In genomic region chr12:29916807-29917206, GRCm38 (mm10) we compare ENCODE assay signal across 26 mouse cellular contexts. TPM values are rescaled to one million over a fixed set of nuclear protein-coding genes. Genes with fewer than 3 reads are reported as not detected.
A peak's percentile ranks its signal among the peaks of the same experiment; 100 is the strongest.
DNase-seq lines count a peak whose midpoint lies in the region; ATAC-seq and TF ChIP-seq lines count a peak whose summit lies in the region.
"Had no signal": no experiment of that assay in that cellular context is flagged by ENCODE, and none has a peak within 500 bp of the region (broad histone marks: within the 10 kb centered on the region; RNA-seq: fewer than 3 reads in every experiment).

No protein-coding gene starts in this region.

- no peak for TF ChIP-seq CTCF in midbrain, postnatal 0 days (IDR thresholded peaks at IDR 0.05)

- no peaks in the 10 kb centered on the region for H3K27me3 ChIP-seq in forebrain, embryonic 16.5 days (replicated peaks; ENCODE audit: control insufficient read depth, insufficient read depth, low read length)
- no peaks in the 10 kb centered on the region for H3K27me3 ChIP-seq in forebrain, embryonic 13.5 days
- no peaks in the 10 kb centered on the region for H3K27me3 ChIP-seq in midbrain, postnatal 0 days (ENCODE audit: insufficient read depth, low read length)
- no peaks in the 10 kb centered on the region for H3K27me3 ChIP-seq in midbrain, embryonic 16.5 days (ENCODE audit: control insufficient read depth, insufficient read depth, low read depth, low read length)
- H3K27me3 ChIP-seq: heart, embryonic 13.5 days; limb, embryonic 12.5 days; liver, embryonic 15.5 days; neural tube, embryonic 12.5 days; stomach, embryonic 15.5 days had no signal

- peak; percentile 33 for DNase-seq in cerebellum, adult 9-11 months
- no peak for DNase-seq in cerebellum, postnatal 4 days (ENCODE audit: low spot score in 2 of 2)
- peak; percentile 35 for DNase-seq in midbrain, postnatal 0 days (ENCODE audit: low spot score)
- DNase-seq in spleen, postnatal 14 days (ENCODE audit: low spot score in 2 of 2), result no peak
- DNase-seq: adrenal gland, adult 8-10 months; cerebellum, adult 11-12 months; gastrocnemius, postnatal 10 days; heart, postnatal 10 days; kidney, adult 8-10 months; kidney, postnatal 4 days; lung, embryonic 14.5 days; lung, postnatal 14 days; midbrain, embryonic 14.5 days; right cerebral cortex, postnatal 14 days; thymus, postnatal 25 days had no signal

- H3K27ac ChIP-seq in forebrain, embryonic 16.5 days (ENCODE audit: low read length), result no peak overlapping the region
- H3K27ac ChIP-seq in forebrain, embryonic 13.5 days, result no peak overlapping the region
- no peak overlapping the region for H3K27ac ChIP-seq in midbrain, postnatal 0 days (ENCODE audit: low read depth, low read length)
- no peak overlapping the region for H3K27ac ChIP-seq in midbrain, embryonic 16.5 days (ENCODE audit: low read length)
- H3K27ac ChIP-seq: heart, embryonic 13.5 days; kidney, postnatal 0 days; limb, embryonic 12.5 days; liver, embryonic 15.5 days; neural tube, embryonic 12.5 days; stomach, embryonic 15.5 days had no signal

- no peak overlapping the region for H3K9ac ChIP-seq in forebrain, embryonic 16.5 days (replicated peaks; ENCODE audit: low read depth, low read length)
- no peak overlapping the region for H3K9ac ChIP-seq in forebrain, embryonic 13.5 days
- H3K9ac ChIP-seq in midbrain, postnatal 0 days (replicated peaks; ENCODE audit: low read length, poor library complexity, severe bottlenecking), result no peak overlapping the region
- H3K9ac ChIP-seq in midbrain, embryonic 16.5 days (ENCODE audit: low read depth, low read length), result no peak overlapping the region
- H3K9ac ChIP-seq: heart, embryonic 13.5 days; limb, embryonic 12.5 days; liver, embryonic 15.5 days; lung, embryonic 14.5 days; neural tube, embryonic 12.5 days; stomach, embryonic 15.5 days had no signal

- no peaks in the 10 kb centered on the region for H3K4me1 ChIP-seq in forebrain, embryonic 16.5 days (replicated peaks; ENCODE audit: control insufficient read depth, insufficient read depth, low read length)
- no peaks in the 10 kb centered on the region for H3K4me1 ChIP-seq in forebrain, embryonic 13.5 days
- H3K4me1 ChIP-seq in midbrain, postnatal 0 days (ENCODE audit: insufficient read depth, low read length), result no peaks in the 10 kb centered on the region
- H3K4me1 ChIP-seq in midbrain, embryonic 16.5 days (ENCODE audit: control insufficient read depth, insufficient read depth, low read length), result no peaks in the 10 kb centered on the region
- H3K4me1 ChIP-seq: heart, embryonic 13.5 days; limb, embryonic 12.5 days; liver, embryonic 15.5 days; neural tube, embryonic 12.5 days; stomach, embryonic 15.5 days had no signal

- 0 out of 2 replicates have a peak, but pooled peaks have one; percentile 21 for ATAC-seq in forebrain, embryonic 16.5 days
- ATAC-seq in forebrain, embryonic 13.5 days, result no peak
- no peak for ATAC-seq in midbrain, postnatal 0 days (ENCODE audit: low FRiP score)
- ATAC-seq in midbrain, embryonic 16.5 days, result no peak

- H3K36me3 ChIP-seq in forebrain, embryonic 16.5 days (ENCODE audit: control insufficient read depth, insufficient read depth), result peaks cover 57% of the 10 kb centered on the region
- H3K36me3 ChIP-seq in forebrain, embryonic 13.5 days (ENCODE audit: poor library complexity, severe bottlenecking), result peaks cover 66% of the 10 kb centered on the region
- peaks cover 51% of the 10 kb centered on the region for H3K36me3 ChIP-seq in midbrain, postnatal 0 days (ENCODE audit: insufficient read depth, low read length)
- peaks cover 34% of the 10 kb centered on the region for H3K36me3 ChIP-seq in midbrain, embryonic 16.5 days (ENCODE audit: control insufficient read depth, insufficient read depth, low read length)
- H3K36me3 ChIP-seq: G1E; heart, embryonic 13.5 days; limb, embryonic 12.5 days; liver, embryonic 15.5 days; stomach, embryonic 15.5 days had no signal

- no peaks in the 10 kb centered on the region for H3K9me3 ChIP-seq in forebrain, embryonic 16.5 days (ENCODE audit: control insufficient read depth, low read length)
- no peaks in the 10 kb centered on the region for H3K9me3 ChIP-seq in forebrain, embryonic 13.5 days (replicated peaks)
- H3K9me3 ChIP-seq in midbrain, postnatal 0 days (ENCODE audit: low read length), result no peaks in the 10 kb centered on the region
- H3K9me3 ChIP-seq in midbrain, embryonic 16.5 days (replicated peaks; ENCODE audit: control insufficient read depth, low read length, poor library complexity, severe bottlenecking), result no peaks in the 10 kb centered on the region
- H3K9me3 ChIP-seq: heart, embryonic 13.5 days; liver, embryonic 15.5 days; neural tube, embryonic 12.5 days; stomach, embryonic 15.5 days had no signal

- no peak overlapping the region for H3K4me2 ChIP-seq in forebrain, embryonic 16.5 days (ENCODE audit: low read length)
- H3K4me2 ChIP-seq in forebrain, embryonic 13.5 days, result no peak overlapping the region
- no peak overlapping the region for H3K4me2 ChIP-seq in midbrain, postnatal 0 days (ENCODE audit: low read depth, low read length, poor library complexity, severe bottlenecking)
- H3K4me2 ChIP-seq in midbrain, embryonic 16.5 days (ENCODE audit: low read length), result no peak overlapping the region
- H3K4me2 ChIP-seq: heart, embryonic 13.5 days; limb, embryonic 12.5 days; liver, embryonic 15.5 days; lung, embryonic 14.5 days; neural tube, embryonic 12.5 days; stomach, embryonic 15.5 days had no signal

- WGBS in forebrain, embryonic 16.5 days, result 64% methylated on average over 6 of the region's 6 CpGs
- 75% methylated on average over 6 of the region's 6 CpGs for WGBS in forebrain, embryonic 13.5 days
- WGBS in midbrain, postnatal 0 days, result 84% methylated on average over 6 of the region's 6 CpGs
- WGBS in midbrain, embryonic 16.5 days, result 84% methylated on average over 6 of the region's 6 CpGs

- H3K4me3 ChIP-seq in forebrain, embryonic 16.5 days (replicated peaks; ENCODE audit: low read length), result no peak overlapping the region
- H3K4me3 ChIP-seq in forebrain, embryonic 13.5 days, result no peak overlapping the region
- no peak overlapping the region for H3K4me3 ChIP-seq in midbrain, postnatal 0 days (ENCODE audit: low read depth, low read length)
- H3K4me3 ChIP-seq in midbrain, embryonic 16.5 days (ENCODE audit: low read depth, low read length), result no peak overlapping the region
- H3K4me3 ChIP-seq: heart, embryonic 13.5 days; limb, embryonic 12.5 days; liver, embryonic 15.5 days; neural tube, embryonic 12.5 days; stomach, embryonic 15.5 days had no signal

RNA-seq across cellular contexts. Expression of gene Pxdn, which starts 20.6 kb away (rescaled TPM):
- 51.1 and 53.3 TPM in 2 replicates for polyA plus RNA-seq in forebrain, embryonic 16.5 days (2015; fragmentation: Nextera tagmentation; extraction: Ambion mirVana)
- polyA plus RNA-seq in forebrain, embryonic 13.5 days (2015; fragmentation: Nextera tagmentation; extraction: Ambion mirVana), result 30.6 and 37.8 TPM in 2 replicates
- 81.9 and 84.2 TPM in 2 replicates for total RNA-seq in midbrain, postnatal 0 days (2014; rRNA removed)
- polyA plus RNA-seq in midbrain, postnatal 0 days (2015; fragmentation: Nextera tagmentation; extraction: Ambion mirVana), result 18.9 and 19.8 TPM in 2 replicates
- polyA plus RNA-seq in midbrain, embryonic 16.5 days (2015; fragmentation: Nextera tagmentation; extraction: Ambion mirVana), result 52.0 and 53.3 TPM in 2 replicates
- total RNA-seq: hematopoietic stem cell, adult 5-6 weeks had no signal
- polyA plus RNA-seq: G1E had no signal

Comparison
In these comparisons a context has a peak if more than half of its experiments do, and no peak if none do; other contexts are left out.
1. DNase-seq: peak in cerebellum, adult 9-11 months (single experiment) and midbrain, postnatal 0 days (single experiment); none in cerebellum, postnatal 4 days (0 of 2) and spleen, postnatal 14 days (0 of 2).